Mouse (Mus musculus): ENCODE measurements around the gene Tedc1. TPM values are rescaled to one million over a fixed set of nuclear protein-coding genes. Genes with fewer than 3 reads are reported as not detected.

Gene Tedc1
- polyA plus RNA-seq, 1 experiment, result 23.8 TPM

DNA sequence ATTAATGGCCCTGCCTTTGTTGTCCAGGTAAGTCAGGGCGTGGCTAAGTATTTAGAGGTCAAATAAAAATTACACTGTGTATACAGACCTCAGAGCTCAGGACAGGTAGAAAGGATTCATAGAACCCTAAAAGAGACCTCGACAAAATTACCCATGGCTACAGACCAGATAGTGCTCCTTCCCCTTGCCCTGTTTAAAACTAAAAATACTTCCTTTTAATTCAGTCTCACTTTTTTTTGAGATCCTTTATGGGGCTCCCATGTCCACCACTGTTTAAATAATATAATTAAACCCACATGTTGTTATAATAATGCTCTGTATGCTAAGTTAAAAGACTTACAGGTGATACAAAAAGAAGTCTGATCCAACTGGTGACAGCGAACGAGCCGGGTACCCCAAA is 55.6 kb downstream of the Tedc1 start:
- Histone ChIP-seq H3K79me2 (ENCODE audit: control insufficient read depth, insufficient read depth) (no peaks in the 10 kb centered on the region), H3K27me3 (ENCODE audit: control insufficient read depth, insufficient read depth, insufficient read length) (no peaks in the 10 kb centered on the region), H3ac (ENCODE audit: control insufficient read depth, insufficient read length, low read depth) (no peak overlapping the region), H3K79me3 (ENCODE audit: low read depth) (no peaks in the 10 kb centered on the region), H3K36me3 (ENCODE audit: control insufficient read depth, insufficient read depth) (no peaks in the 10 kb centered on the region), H3K4me3 (ENCODE audit: insufficient read depth, poor library complexity, severe bottlenecking) (no peak overlapping the region)
- TF ChIP-seq MAX (IDR thresholded peaks at IDR 0.05) (no peak), MYOD1 (IDR thresholded peaks at IDR 0.05; ENCODE audit: control insufficient read depth, insufficient read length, low read depth) (no peak), CEBPB (IDR thresholded peaks at IDR 0.05; ENCODE audit: low read depth) (no peak), USF1 (IDR thresholded peaks at IDR 0.05; ENCODE audit: low read depth) (no peak), CTCF (IDR thresholded peaks at IDR 0.05; ENCODE audit: control insufficient read depth, insufficient read depth, insufficient read length) (no peak), MYOG (IDR thresholded peaks at IDR 0.05; ENCODE audit: control insufficient read depth, extremely low read depth, insufficient read length) (no peak), FOSL1 (IDR thresholded peaks at IDR 0.05; ENCODE audit: insufficient read depth, low read length, poor library complexity, severe bottlenecking) (no peak)

DNA sequence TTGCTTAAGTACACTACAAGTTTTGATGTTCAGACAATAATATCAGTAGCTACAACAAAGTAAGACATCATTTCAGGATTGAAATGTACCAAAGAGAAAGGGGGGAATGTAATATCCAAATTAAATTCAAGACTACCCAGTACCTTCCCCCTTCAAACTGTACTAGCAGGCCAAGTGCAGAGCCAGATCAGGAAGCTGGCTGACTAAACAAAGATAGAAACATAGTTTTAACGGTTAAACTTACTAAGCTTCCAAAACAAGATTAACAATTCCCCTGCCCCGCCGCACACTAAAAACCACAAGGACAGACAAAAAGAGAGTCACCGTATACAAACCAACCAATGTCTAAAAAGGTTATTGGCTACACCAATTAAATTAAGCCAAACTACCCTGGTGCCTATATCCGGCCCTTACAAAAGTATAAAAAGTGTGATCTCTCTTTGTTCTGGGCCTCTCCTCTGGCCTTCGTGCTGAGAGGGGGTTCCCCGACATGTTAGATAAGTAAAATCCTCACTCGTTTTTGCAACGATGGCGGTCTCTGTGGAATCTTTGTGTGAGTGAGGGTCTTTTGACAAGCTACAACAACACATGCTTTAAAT is 56.2 kb downstream of the Tedc1 start:
- H3K79me3 ChIP-seq (ENCODE audit: low read depth), result no peaks in the 10 kb centered on the region
- H3K79me2 ChIP-seq (ENCODE audit: control insufficient read depth, insufficient read depth), result no peaks in the 10 kb centered on the region
- H3K27me3 ChIP-seq (ENCODE audit: control insufficient read depth, insufficient read depth, insufficient read length), result no peaks in the 10 kb centered on the region
- H3ac ChIP-seq (ENCODE audit: control insufficient read depth, insufficient read length, low read depth), result no peak overlapping the region
- TF ChIP-seq MYOD1 (IDR thresholded peaks at IDR 0.05; ENCODE audit: control insufficient read depth, insufficient read length, low read depth), result no peak
- TF ChIP-seq MYOG (IDR thresholded peaks at IDR 0.05; ENCODE audit: control insufficient read depth, extremely low read depth, insufficient read length), result no peak
- no peak for TF ChIP-seq CEBPB (IDR thresholded peaks at IDR 0.05; ENCODE audit: low read depth)
- no peak for TF ChIP-seq USF1 (IDR thresholded peaks at IDR 0.05; ENCODE audit: low read depth)
- no peak for TF ChIP-seq CTCF (IDR thresholded peaks at IDR 0.05; ENCODE audit: control insufficient read depth, insufficient read depth, insufficient read length)
- no peak for TF ChIP-seq FOSL1 (IDR thresholded peaks at IDR 0.05; ENCODE audit: insufficient read depth, low read length, poor library complexity, severe bottlenecking)
- no peaks in the 10 kb centered on the region for H3K36me3 ChIP-seq (ENCODE audit: control insufficient read depth, insufficient read depth)
- no peak overlapping the region for H3K4me3 ChIP-seq (ENCODE audit: insufficient read depth, poor library complexity, severe bottlenecking)

DNA sequence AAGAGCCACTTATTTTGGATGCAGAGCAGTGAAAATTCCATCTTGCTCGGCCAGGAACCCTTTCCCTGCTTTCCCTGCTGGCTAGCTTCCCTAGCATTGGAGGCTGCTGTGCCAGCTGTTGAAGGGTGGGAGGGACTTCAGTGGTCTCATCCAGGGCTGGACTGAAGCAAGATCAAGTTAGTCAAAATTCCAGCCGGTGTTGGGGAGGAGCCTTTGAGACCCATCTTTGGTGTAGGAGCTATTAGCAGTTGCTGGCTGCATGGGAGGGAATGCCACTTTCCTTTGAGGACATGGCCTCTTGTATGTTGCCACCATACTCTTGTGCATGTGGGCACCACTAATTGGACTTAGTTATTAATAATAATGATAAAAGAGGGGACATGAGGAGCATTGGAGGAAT is 57.0 kb downstream of the Tedc1 start:
- TF ChIP-seq FOSL1 (IDR thresholded peaks at IDR 0.05; ENCODE audit: insufficient read depth, low read length, poor library complexity, severe bottlenecking) (no peak), MYOG (IDR thresholded peaks at IDR 0.05; ENCODE audit: control insufficient read depth, extremely low read depth, insufficient read length) (no peak), CEBPB (IDR thresholded peaks at IDR 0.05; ENCODE audit: low read depth) (no peak), MAX (IDR thresholded peaks at IDR 0.05) (no peak), USF1 (IDR thresholded peaks at IDR 0.05; ENCODE audit: low read depth) (no peak), MYOD1 (IDR thresholded peaks at IDR 0.05; ENCODE audit: control insufficient read depth, insufficient read length, low read depth) (no peak)
- no peaks in the 10 kb centered on the region for H3K79me2 ChIP-seq (ENCODE audit: control insufficient read depth, insufficient read depth)

DNA sequence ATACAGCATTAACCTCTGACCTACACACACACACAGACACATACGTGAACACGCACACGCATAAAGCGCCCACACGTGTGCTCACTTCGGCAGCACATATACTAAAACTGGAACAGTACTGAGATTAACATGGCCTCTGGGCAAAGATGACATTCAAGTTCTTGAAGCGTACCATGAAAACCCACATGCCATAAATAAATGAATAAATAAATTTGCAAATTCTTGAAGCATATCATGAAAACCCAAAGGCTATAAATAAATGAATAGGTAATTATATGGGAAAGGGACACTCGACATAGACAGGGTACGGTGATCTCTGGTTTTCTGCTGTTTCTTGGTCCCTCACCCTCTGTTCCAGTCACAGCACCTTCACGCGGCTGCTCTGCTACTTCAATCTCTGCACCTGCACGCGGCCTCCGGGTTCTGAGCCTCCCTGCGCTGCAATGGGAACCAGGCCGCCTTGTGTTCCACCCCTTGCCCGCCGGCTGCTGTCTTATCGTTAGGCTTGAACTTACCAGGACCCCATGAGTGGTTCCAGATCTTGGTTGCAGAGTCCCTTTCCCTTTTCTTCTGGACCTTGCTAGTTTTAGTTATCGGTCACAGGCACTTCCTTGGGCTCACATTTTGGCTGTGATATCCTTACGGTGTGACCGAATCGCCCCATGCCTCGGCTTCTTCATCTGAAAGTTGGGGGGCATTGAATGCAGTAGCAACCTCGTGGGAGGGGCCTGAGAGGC is 58.0 kb downstream of the Tedc1 start:
- no peaks in the 10 kb centered on the region for H3K27me3 ChIP-seq (ENCODE audit: control insufficient read depth, insufficient read depth, insufficient read length)
- no peak overlapping the region for H3ac ChIP-seq (ENCODE audit: control insufficient read depth, insufficient read length, low read depth)
- no peaks in the 10 kb centered on the region for H3K79me2 ChIP-seq (ENCODE audit: control insufficient read depth, insufficient read depth)
- TF ChIP-seq CEBPB (IDR thresholded peaks at IDR 0.05; ENCODE audit: low read depth), result no peak
- no peak for TF ChIP-seq FOSL1 (IDR thresholded peaks at IDR 0.05; ENCODE audit: insufficient read depth, low read length, poor library complexity, severe bottlenecking)
- no peak for TF ChIP-seq MYOG (IDR thresholded peaks at IDR 0.05; ENCODE audit: control insufficient read depth, extremely low read depth, insufficient read length)
- no peak for TF ChIP-seq CTCF (IDR thresholded peaks at IDR 0.05; ENCODE audit: control insufficient read depth, insufficient read depth, insufficient read length)
- no peak for TF ChIP-seq MAX (IDR thresholded peaks at IDR 0.05)
- TF ChIP-seq USF1 (IDR thresholded peaks at IDR 0.05; ENCODE audit: low read depth), result no peak
- no peak for TF ChIP-seq MYOD1 (IDR thresholded peaks at IDR 0.05; ENCODE audit: control insufficient read depth, insufficient read length, low read depth)
- H3K4me3 ChIP-seq (ENCODE audit: insufficient read depth, poor library complexity, severe bottlenecking), result no peak overlapping the region
- H3K36me3 ChIP-seq (ENCODE audit: control insufficient read depth, insufficient read depth), result no peaks in the 10 kb centered on the region
- H3K79me3 ChIP-seq (ENCODE audit: low read depth), result no peaks in the 10 kb centered on the region

More for the DNA sequence above, 57.0 kb downstream of the Tedc1 start:
- H3K27me3 ChIP-seq (ENCODE audit: control insufficient read depth, insufficient read depth, insufficient read length), result no peaks in the 10 kb centered on the region
- H3ac ChIP-seq (ENCODE audit: control insufficient read depth, insufficient read length, low read depth), result no peak overlapping the region
- H3K4me3 ChIP-seq (ENCODE audit: insufficient read depth, poor library complexity, severe bottlenecking), result no peak overlapping the region
- no peaks in the 10 kb centered on the region for H3K79me3 ChIP-seq (ENCODE audit: low read depth)
- H3K36me3 ChIP-seq (ENCODE audit: control insufficient read depth, insufficient read depth), result no peaks in the 10 kb centered on the region

DNA sequence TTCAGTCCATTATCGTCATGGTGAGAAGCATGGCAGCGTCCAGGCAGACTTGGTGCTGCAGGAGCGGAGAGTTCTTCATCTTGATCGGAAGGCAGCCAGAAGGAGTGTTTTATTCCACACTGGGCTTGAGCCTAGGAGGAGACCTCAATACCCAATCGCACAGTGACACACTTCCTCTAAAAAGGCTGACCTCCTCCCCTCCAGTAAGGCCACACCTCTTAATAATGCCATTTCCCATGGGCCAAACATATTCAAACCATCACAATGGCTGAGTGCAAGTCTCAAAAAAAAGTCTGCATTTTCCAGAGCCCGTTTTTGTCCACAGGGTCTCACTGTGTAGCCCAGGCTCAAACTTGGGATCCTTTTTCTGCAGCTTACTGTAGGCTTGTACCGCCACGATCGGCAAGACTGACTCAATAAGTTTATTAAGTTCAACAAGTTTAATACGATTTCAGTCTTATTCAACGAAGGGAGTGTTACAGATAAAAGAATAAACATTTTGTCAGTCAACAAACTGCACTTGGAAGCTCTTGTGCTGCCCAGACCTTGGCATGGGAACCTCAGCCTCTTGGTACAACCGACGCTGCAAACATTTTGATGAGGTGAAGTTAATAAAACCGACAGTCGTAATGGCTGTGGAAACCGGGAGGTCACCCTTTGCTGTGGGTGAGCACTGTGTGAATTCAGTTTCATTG is 58.9 kb downstream of the Tedc1 start:
- Histone ChIP-seq H3K27me3 (ENCODE audit: control insufficient read depth, insufficient read depth, insufficient read length) (no peaks in the 10 kb centered on the region), H3K79me2 (ENCODE audit: control insufficient read depth, insufficient read depth) (no peaks in the 10 kb centered on the region), H3K36me3 (ENCODE audit: control insufficient read depth, insufficient read depth) (no peaks in the 10 kb centered on the region), H3K4me3 (ENCODE audit: insufficient read depth, poor library complexity, severe bottlenecking) (no peak overlapping the region), H3K79me3 (ENCODE audit: low read depth) (no peaks in the 10 kb centered on the region), H3ac (ENCODE audit: control insufficient read depth, insufficient read length, low read depth) (no peak overlapping the region)
- no peak for TF ChIP-seq CTCF (IDR thresholded peaks at IDR 0.05; ENCODE audit: control insufficient read depth, insufficient read depth, insufficient read length)
- TF ChIP-seq MAX (IDR thresholded peaks at IDR 0.05), result no peak
- no peak for TF ChIP-seq MYOG (IDR thresholded peaks at IDR 0.05; ENCODE audit: control insufficient read depth, extremely low read depth, insufficient read length)
- no peak for TF ChIP-seq USF1 (IDR thresholded peaks at IDR 0.05; ENCODE audit: low read depth)
- TF ChIP-seq MYOD1 (IDR thresholded peaks at IDR 0.05; ENCODE audit: control insufficient read depth, insufficient read length, low read depth), result no peak
- no peak for TF ChIP-seq FOSL1 (IDR thresholded peaks at IDR 0.05; ENCODE audit: insufficient read depth, low read length, poor library complexity, severe bottlenecking)
- TF ChIP-seq CEBPB (IDR thresholded peaks at IDR 0.05; ENCODE audit: low read depth), result no peak

Other genes starting within 250 kb of the Tedc1 start
- 85.1 TPM for gene Jag2, start 226.6 kb upstream of the Tedc1 start, polyA plus RNA-seq (2012; fragmentation: generic; extraction: Trizol)
- 77.7 TPM for gene Nudt14, start 214.3 kb upstream of the Tedc1 start, polyA plus RNA-seq (2012; fragmentation: generic; extraction: Trizol)
- 17.2 TPM for gene Btbd6, start 179.9 kb upstream of the Tedc1 start, polyA plus RNA-seq (2012; fragmentation: generic; extraction: Trizol)
- gene Brf1, start 155.7 kb upstream of the Tedc1 start, polyA plus RNA-seq (2012; fragmentation: generic; extraction: Trizol), result 27.2 TPM
- 48.8 TPM for gene Pacs2, start 141.9 kb upstream of the Tedc1 start, polyA plus RNA-seq (2012; fragmentation: generic; extraction: Trizol)
- not detected for gene Tex22, start 81.9 kb upstream of the Tedc1 start, polyA plus RNA-seq (2012; fragmentation: generic; extraction: Trizol)
- 90.8 TPM for gene Mta1, start 58.1 kb upstream of the Tedc1 start, polyA plus RNA-seq (2012; fragmentation: generic; extraction: Trizol)
- 775 TPM for gene Crip2, start 16.2 kb upstream of the Tedc1 start, polyA plus RNA-seq (2012; fragmentation: generic; extraction: Trizol)
- 1,644 TPM for gene Crip1, start 10.1 kb upstream of the Tedc1 start, polyA plus RNA-seq (2012; fragmentation: generic; extraction: Trizol)
- 6.3 TPM for gene Tmem121, start 29.5 kb downstream of the Tedc1 start, polyA plus RNA-seq (2012; fragmentation: generic; extraction: Trizol)

All from C2C12 (cell line).